Mouse (Mus musculus): Measurements from ENCODE around the gene Angptl4. TPM values are rescaled to one million over a fixed set of nuclear protein-coding genes. Genes with fewer than 3 reads are reported as not detected.

The Angptl4 gene
- polyA plus RNA-seq, 1 experiment from 2014 or later, result 28.3 TPM

DNA sequence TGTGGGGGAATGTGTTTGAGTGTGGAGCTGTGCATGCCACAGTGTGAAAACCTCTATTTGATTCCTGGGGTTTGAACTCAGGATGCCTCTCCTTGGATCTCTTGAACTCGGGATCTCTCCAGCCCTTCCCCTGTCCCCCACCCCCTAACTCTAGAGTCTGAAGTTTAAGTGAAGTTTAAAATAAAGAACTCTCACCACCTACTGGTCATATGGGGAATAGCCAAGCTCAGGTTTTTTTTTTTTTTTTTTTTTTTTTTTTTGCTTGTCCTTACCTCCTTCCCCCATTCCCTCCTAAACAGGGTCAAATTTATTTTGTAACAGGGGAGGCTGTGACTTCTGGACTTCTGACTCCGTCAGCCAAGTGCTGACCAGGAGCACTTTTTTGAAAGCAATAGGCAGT is 20.6 kb upstream of the Angptl4 start:
- no peaks in the 10 kb centered on the region for H3K9me3 ChIP-seq
- 0% methylated on average over 2 of the region's 2 CpGs for WGBS
- no peak for ATAC-seq (ENCODE audit: low FRiP score, low read depth)
- no peaks in the 10 kb centered on the region for H3K36me3 ChIP-seq
- H3K4me3 ChIP-seq, result no peak overlapping the region
- no peak overlapping the region for H3K4me2 ChIP-seq (replicated peaks)
- no peaks in the 10 kb centered on the region for H3K4me1 ChIP-seq
- no peak overlapping the region for H3K27ac ChIP-seq (replicated peaks)
- no peak overlapping the region for H3K9ac ChIP-seq (replicated peaks)
- peaks cover 6% of the 10 kb centered on the region for H3K27me3 ChIP-seq

DNA sequence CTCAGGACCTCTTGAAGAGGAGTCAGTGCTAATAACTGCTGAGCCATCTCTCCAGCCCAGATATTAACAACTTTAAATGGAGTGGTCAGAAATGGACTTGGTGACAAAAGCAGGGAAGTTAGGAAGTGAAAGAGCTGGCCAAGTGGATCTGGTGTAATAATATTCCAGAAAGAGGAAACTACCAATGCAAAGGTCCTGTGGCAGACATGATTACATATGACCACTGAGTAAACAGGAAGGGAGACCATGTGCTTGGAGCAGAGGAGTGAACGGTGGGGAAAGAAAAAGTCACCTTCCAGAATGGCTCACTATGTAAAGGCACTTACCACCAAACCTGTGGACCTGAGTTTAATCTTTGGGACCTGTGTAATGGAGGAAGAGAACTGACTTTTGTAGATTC is 17.6 kb upstream of the Angptl4 start:
- WGBS, result 92% methylated on average over 1 of the region's 1 CpGs
- Histone ChIP-seq H3K4me1 (no peaks in the 10 kb centered on the region), H3K4me2 (replicated peaks) (no peak overlapping the region), H3K9me3 (no peaks in the 10 kb centered on the region), H3K27ac (replicated peaks) (no peak overlapping the region), H3K27me3 (peaks cover under 1% of the 10 kb centered on the region; the same call in 1 of the 2 replicates), H3K9ac (replicated peaks) (no peak overlapping the region), H3K36me3 (no peaks in the 10 kb centered on the region), H3K4me3 (no peak overlapping the region)
- ATAC-seq (ENCODE audit: low FRiP score, low read depth), result no peak

DNA sequence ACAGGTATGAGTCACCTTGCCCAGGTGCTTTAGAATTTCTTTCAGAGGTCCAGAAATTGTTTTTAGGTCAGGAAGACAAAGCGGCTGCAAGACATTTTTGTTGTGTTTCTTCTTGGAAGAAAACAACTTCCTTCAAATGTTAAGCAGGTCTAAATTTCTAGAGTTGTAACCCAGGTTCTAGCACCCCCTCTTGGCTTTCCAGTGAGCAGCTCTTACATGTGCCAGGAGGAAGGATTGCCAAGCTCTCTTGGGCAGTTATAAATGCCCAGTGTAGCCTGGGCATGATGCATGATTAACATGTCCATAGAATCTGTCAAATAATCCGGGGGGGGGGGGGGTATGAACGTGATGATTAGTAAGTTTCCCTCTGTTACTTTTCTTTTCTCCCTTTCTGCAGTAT is 16.7 kb upstream of the Angptl4 start:
- Histone ChIP-seq H3K9ac (replicated peaks) (no peak overlapping the region), H3K4me2 (replicated peaks) (no peak overlapping the region), H3K27ac (replicated peaks) (no peak overlapping the region), H3K4me1 (no peaks in the 10 kb centered on the region), H3K27me3 (no peaks in the 10 kb centered on the region), H3K36me3 (no peaks in the 10 kb centered on the region), H3K4me3 (no peak overlapping the region), H3K9me3 (no peaks in the 10 kb centered on the region)
- no peak for ATAC-seq (ENCODE audit: low FRiP score, low read depth)
- 67% methylated on average over 3 of the region's 3 CpGs for WGBS

DNA sequence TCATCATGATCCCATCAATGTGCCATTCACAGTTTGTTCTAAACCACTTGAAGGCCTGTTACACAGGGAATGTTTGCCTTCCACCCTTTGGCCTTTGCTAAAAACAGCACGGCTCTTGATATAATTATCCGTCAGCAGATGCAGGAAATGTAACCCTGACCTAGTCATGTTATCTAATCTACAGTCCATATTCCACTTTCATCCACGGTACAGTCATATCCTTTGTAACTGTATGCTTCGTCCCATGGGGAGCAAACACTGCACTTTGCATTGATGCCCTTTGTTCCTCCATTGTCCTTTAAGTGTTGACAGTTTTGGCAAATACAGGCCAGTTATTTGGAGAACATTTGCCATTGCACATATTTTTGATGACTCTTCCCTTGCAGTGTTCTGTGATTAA is 7.1 kb upstream of the Angptl4 start:
- ATAC-seq (ENCODE audit: low FRiP score, low read depth), result no peak
- Histone ChIP-seq H3K4me1 (no peaks in the 10 kb centered on the region), H3K36me3 (no peaks in the 10 kb centered on the region), H3K27ac (replicated peaks) (no peak overlapping the region), H3K9ac (replicated peaks) (no peak overlapping the region), H3K4me2 (replicated peaks) (no peak overlapping the region), H3K27me3 (no peaks in the 10 kb centered on the region; the same call in 1 of the 2 replicates), H3K4me3 (no peak overlapping the region), H3K9me3 (0 out of 2 replicates have a peak, but pooled peaks cover 4% of the 10 kb centered on the region)
- WGBS, result 88% methylated on average over 4 of the region's 4 CpGs

DNA sequence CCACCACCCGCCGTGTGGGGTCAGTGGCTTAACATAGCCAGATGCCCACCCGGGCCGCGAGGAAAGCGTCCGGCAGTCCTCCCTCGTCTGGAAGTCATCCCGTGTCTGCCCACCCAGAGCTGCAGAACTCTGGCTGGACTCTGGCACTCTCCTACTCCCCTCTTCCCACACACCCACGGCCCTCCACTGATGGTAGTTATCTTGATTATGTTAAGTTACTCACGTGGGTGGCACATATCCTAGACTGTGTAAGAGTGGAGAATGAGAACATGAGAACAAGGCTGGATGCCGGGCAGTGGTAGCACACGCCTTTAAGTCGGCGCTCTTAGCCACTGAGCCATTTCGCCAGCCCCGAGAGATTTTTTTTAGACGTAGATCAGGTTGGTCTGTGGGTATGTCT is 4.7 kb upstream of the Angptl4 start:
- peaks cover 14% of the 10 kb centered on the region for H3K27me3 ChIP-seq
- H3K9ac ChIP-seq (replicated peaks), result no peak overlapping the region
- H3K9me3 ChIP-seq, result 0 out of 2 replicates have a peak, but pooled peaks cover 4% of the 10 kb centered on the region
- no peak overlapping the region for H3K4me3 ChIP-seq
- 77% methylated on average over 18 of the region's 18 CpGs for WGBS
- ATAC-seq (ENCODE audit: low FRiP score, low read depth), result no peak
- H3K27ac ChIP-seq (replicated peaks), result no peak overlapping the region
- H3K4me1 ChIP-seq, result peaks cover 9% of the 10 kb centered on the region; the same call in 1 of the 2 replicates
- H3K36me3 ChIP-seq, result no peaks in the 10 kb centered on the region
- no peak overlapping the region for H3K4me2 ChIP-seq (replicated peaks)

DNA sequence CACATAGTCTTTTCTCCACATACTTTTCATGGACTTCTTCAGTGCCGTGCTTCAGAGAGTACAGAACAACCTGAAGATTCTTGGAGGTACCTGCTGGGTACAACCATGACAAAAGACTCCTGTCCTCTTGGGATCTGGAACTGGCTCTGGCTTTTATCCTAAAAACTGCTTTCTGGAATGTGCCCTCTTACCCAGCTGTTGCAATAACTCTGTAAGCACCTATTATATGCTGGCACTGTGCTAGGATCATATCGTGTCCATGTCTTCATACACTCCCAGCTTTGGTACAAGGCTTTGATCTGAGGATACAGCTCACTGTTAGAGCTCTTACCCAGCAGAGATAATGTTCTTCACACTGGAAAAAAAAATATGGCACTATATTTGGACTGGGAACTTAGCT is 3.3 kb upstream of the Angptl4 start:
- no peak overlapping the region for H3K4me3 ChIP-seq
- whole genome bisulfite sequencing, result 82% methylated on average over 2 of the region's 2 CpGs
- no peak for ATAC-seq (ENCODE audit: low FRiP score, low read depth)

DNA sequence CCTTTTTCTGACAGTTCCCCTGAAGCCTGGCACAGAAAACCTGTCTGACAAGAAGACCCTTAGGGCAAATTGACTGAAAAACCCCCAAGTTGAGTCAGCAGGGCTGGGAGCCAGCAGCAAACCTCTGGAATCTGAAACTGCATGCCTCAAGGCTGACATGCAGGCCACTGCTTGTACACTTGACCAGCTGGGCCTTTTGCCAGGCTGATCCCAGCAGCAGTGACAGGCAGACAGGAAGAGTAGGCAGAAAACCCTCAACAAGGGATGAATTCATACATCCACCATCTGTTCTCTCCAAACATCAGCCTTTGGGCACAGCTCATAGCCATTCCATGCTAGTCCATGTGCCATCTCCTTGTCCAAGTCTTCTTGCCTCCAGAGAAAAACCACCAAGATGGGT is 1.8 kb upstream of the Angptl4 start:
- Histone ChIP-seq H3K9ac (replicated peaks) (no peak overlapping the region), H3K9me3 (0 out of 2 replicates have a peak, but pooled peaks cover 4% of the 10 kb centered on the region), H3K36me3 (no peaks in the 10 kb centered on the region), H3K4me1 (peaks cover 16% of the 10 kb centered on the region), H3K4me2 (replicated peaks) (no peak overlapping the region), H3K27me3 (peaks cover 28% of the 10 kb centered on the region), H3K27ac (replicated peaks) (no peak overlapping the region), H3K4me3 (no peak overlapping the region)
- ATAC-seq (ENCODE audit: low FRiP score, low read depth), result no peak

More for the DNA sequence above, 3.3 kb upstream of the Angptl4 start:
- H3K36me3 ChIP-seq, result no peaks in the 10 kb centered on the region
- peaks cover 28% of the 10 kb centered on the region for H3K27me3 ChIP-seq
- no peak overlapping the region for H3K27ac ChIP-seq (replicated peaks)
- H3K9ac ChIP-seq (replicated peaks), result no peak overlapping the region
- H3K4me2 ChIP-seq (replicated peaks), result no peak overlapping the region
- H3K9me3 ChIP-seq, result 0 out of 2 replicates have a peak, but pooled peaks cover 4% of the 10 kb centered on the region
- H3K4me1 ChIP-seq, result peaks cover 13% of the 10 kb centered on the region

DNA sequence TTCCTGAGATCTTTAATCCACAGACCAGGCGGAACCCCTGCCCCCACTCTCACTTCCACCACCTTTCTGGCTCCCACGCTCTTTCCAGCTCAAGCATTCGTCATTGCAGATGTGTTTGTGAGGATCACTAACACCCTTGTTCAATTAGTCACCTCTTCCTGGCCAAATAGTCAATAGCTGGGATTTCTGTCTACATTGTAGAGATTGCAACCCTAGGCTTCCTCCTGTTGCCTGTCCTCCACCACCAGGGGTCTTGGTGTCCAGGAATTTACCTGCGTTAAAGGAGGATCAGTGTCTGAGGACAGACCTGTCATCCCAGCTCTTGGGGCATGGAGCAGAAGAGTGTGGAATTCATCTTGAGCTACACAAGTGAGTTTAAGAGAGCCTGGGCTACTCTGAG is 437 bp upstream of the Angptl4 start:
- 0 out of 2 replicates have a peak, but pooled peaks cover 4% of the 10 kb centered on the region for H3K9me3 ChIP-seq
- WGBS, result 32% methylated on average over 4 of the region's 4 CpGs
- H3K27ac ChIP-seq (replicated peaks), result no peak overlapping the region
- H3K9ac ChIP-seq (replicated peaks), result no peak overlapping the region; the same call in 1 of the 2 replicates
- H3K36me3 ChIP-seq, result no peaks in the 10 kb centered on the region
- peak overlapping the region; percentile 43; the same call in 1 of the 2 replicates for H3K4me3 ChIP-seq
- ATAC-seq (ENCODE audit: low FRiP score, low read depth), result no peak
- peaks cover 16% of the 10 kb centered on the region for H3K4me1 ChIP-seq
- peak overlapping the region; percentile 71 for H3K4me2 ChIP-seq (replicated peaks)
- peaks cover 28% of the 10 kb centered on the region for H3K27me3 ChIP-seq

DNA sequence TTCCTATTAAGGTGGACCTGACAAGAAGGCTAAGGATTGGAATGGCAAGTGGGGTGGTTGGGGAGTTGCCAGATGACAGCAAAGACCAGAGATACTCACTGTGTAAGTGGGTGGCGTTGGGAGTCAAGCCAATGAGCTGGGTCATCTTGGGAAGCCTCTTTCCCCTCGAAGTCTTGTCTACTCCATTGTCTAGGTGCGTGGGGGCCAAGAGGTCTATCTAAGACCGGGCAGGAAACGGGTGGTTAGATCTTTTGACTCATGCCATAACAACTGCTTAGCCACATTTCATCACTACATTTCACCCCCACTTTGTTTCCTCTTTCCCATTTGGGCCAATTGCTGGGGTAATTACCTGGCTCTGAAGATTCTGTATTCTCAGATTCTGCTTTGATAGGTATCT is 1.2 kb downstream of the Angptl4 start:
- no peak for ATAC-seq (ENCODE audit: low FRiP score, low read depth)
- no peak overlapping the region for H3K27ac ChIP-seq (replicated peaks)
- H3K9me3 ChIP-seq, result no peaks in the 10 kb centered on the region
- peaks cover 28% of the 10 kb centered on the region for H3K27me3 ChIP-seq
- 88% methylated on average over 5 of the region's 5 CpGs for WGBS
- H3K4me3 ChIP-seq, result 0 out of 2 replicates have a peak overlapping the region, but pooled peaks have one; percentile 43
- peaks cover 16% of the 10 kb centered on the region for H3K4me1 ChIP-seq
- no peaks in the 10 kb centered on the region for H3K36me3 ChIP-seq
- no peak overlapping the region for H3K9ac ChIP-seq (replicated peaks)
- peak overlapping the region; percentile 71 for H3K4me2 ChIP-seq (replicated peaks)

DNA sequence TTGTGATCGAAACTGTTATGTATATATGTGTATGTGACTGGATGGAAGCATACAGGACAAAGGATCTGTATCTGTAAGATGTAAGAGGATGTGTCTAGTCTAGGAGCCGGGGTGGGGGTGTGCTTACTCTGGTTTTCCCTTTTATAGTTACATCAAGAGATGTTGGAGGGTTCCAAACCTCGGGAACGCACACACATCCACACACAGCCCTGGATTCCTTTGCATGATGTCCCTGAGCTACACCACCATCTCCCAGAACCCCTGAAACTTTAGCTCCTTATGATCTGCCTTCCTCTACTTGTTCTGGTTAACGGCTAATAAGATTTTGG is 1.7 kb downstream of the Angptl4 start:
- H3K4me1 ChIP-seq, result peaks cover 16% of the 10 kb centered on the region
- no peak overlapping the region for H3K27ac ChIP-seq (replicated peaks)
- H3K36me3 ChIP-seq, result no peaks in the 10 kb centered on the region
- peaks cover 28% of the 10 kb centered on the region for H3K27me3 ChIP-seq
- no peak for ATAC-seq (ENCODE audit: low FRiP score, low read depth)
- 87% methylated on average over 5 of the region's 5 CpGs for WGBS
- no peak overlapping the region for H3K9ac ChIP-seq (replicated peaks)
- no peaks in the 10 kb centered on the region for H3K9me3 ChIP-seq
- no peak overlapping the region for H3K4me2 ChIP-seq (replicated peaks)
- H3K4me3 ChIP-seq, result no peak overlapping the region

DNA sequence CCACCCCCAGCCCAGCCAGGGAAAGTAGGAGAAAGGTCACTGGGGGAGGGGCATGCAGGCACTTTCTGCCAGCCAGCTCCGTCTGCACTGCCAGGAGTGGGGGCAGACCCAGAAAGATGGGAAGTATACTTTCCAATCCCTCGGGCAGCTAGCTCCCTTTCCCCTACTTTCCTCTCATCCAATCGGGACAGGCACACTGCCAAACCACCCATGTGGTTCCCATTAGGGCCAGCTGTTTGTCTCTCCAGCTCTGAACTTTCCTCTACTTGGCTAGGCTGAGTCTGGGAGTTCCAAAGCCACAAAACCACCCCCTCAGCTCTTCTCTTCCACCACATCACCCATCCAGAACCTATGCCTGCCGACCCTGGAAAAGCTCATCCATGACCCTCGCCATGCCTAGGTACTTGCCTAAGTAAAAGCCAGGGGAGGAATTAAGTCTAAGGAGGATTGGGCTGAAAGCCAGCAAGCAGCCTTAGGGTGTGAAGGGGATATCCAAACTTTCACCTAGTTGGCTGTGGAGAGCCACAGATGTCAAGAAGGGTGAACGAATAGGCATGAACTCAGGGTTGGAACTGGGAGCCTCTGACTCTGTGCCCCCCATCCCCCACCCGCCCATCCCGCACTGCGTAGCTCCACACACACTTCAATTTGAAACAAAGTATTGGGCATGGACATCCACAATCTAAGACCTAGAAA is 2.2 kb downstream of the Angptl4 start:
- H3K4me3 ChIP-seq, result no peak overlapping the region
- no peaks in the 10 kb centered on the region for H3K9me3 ChIP-seq
- peaks cover 28% of the 10 kb centered on the region for H3K27me3 ChIP-seq
- ATAC-seq (ENCODE audit: low FRiP score, low read depth), result no peak
- H3K9ac ChIP-seq (replicated peaks), result no peak overlapping the region
- no peaks in the 10 kb centered on the region for H3K36me3 ChIP-seq
- H3K27ac ChIP-seq (replicated peaks), result no peak overlapping the region
- WGBS, result 70% methylated on average over 9 of the region's 9 CpGs
- H3K4me2 ChIP-seq (replicated peaks), result no peak overlapping the region
- peaks cover 16% of the 10 kb centered on the region for H3K4me1 ChIP-seq

DNA sequence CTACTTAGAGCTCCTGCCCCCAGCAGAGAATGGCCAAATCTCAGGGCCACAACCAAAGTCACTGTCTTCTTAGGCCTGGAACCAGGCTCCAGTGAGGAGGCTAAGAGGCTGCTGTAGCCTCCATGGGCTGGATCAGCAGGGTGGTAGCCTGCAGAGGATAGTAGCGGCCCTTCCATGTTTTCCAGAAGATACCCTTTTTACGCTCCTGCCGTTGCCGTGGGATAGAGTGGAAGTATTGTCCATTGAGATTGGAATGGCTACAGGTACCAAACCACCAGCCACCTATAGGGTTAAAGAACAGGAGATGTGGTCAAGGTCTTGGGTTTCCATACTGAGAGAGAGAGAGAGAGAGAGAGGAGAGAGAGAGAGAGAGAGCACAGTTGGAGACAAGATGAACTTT is 6.3 kb downstream of the Angptl4 start:
- Histone ChIP-seq H3K4me3 (no peak overlapping the region), H3K27ac (replicated peaks) (no peak overlapping the region), H3K4me2 (replicated peaks) (no peak overlapping the region), H3K9me3 (no peaks in the 10 kb centered on the region), H3K27me3 (peaks cover 7% of the 10 kb centered on the region), H3K9ac (replicated peaks) (no peak overlapping the region), H3K36me3 (no peaks in the 10 kb centered on the region), H3K4me1 (0 out of 2 replicates have a peak, but pooled peaks cover 3% of the 10 kb centered on the region)
- whole genome bisulfite sequencing, result 98% methylated on average over 4 of the region's 4 CpGs
- ATAC-seq (ENCODE audit: low FRiP score, low read depth), result no peak

Measured in midbrain, embryonic 12.5 days (tissue).